Mouse (Mus musculus) gastrocnemius, postnatal 25 days (tissue): ENCODE measurements around the gene Klk1. TPM values are rescaled to one million over a fixed set of nuclear protein-coding genes. Genes with fewer than 3 reads are reported as not detected.

Experiments
- DNase-seq: peaks from one replicate; pipeline ENCODE4 v3.0.0; 2022
- total RNA-seq, 2 experiments: library from RNA; stranded (reverse); gene quantifications; 1 replicate in 1 of 2; 2 replicates in 1 of 2; pipeline ENCODE4 v1.2.3; 2021

The Klk1 gene
- total RNA-seq, 2 experiments from 2014 or later = not detected

DNA sequence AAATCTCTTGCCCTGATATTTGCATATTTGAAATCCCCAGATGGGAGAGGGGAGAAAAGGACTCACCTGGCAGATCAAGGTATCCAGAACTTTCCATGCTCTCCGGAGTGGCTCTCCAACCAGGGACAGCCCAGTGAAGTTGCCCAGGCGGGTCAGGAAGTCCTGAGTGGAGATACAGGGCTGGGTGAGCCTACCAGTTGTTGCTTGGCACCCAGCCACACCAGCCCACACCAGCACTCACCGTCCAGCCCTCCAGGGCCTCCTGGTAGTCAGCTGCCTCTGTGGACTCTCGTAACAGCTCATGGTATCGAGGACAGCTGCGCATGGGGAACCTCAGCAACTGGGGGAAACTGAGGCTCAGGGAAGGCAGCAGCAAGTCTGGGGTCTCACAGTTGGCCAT is 29.8 kb downstream of the Klk1 start:
- no peak for DNase-seq

- no peak for DNase-seq
Measured at GRCm38 (mm10) chr7:44257278-44257677, 32.1 kb downstream of the Klk1 start, which contains the start of gene Acp4. Acp4 (minus strand) TSS chr7:44257378.

DNA sequence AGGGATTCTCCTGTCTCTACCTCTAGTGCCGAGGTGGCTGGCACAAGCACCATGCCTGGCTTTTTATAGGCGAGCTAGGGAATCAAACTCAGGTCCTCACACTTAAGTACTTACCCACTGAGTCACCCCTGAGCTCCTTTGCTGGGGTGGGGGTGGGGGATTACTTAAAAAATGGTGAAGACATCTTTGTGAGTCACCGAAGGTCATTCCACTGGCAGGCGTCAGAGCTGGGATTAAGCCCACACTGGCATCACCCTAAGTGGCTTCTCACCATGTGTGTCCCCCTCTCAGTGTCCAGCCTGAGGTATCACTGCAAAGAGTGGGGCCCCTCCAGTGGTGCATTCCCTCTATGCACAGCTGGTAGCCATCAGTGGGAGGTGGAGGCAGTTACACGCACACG is 35.2 kb downstream of the Klk1 start:
- no peak for DNase-seq

- DNase-seq = no peak
Measured at GRCm38 (mm10) chr7:44261147-44261546, 36.0 kb downstream of the Klk1 start, which contains the start of gene Gm15517. Gm15517 (plus strand) TSS chr7:44261447.

GRCm38 (mm10) chr7:44262791-44263643 is 37.9 kb downstream of the Klk1 start:
- peak; percentile 77 for DNase-seq

- no peak for DNase-seq
Measured at GRCm38 (mm10) chr7:44268117-44268516, 43.0 kb downstream of the Klk1 start.

DNA sequence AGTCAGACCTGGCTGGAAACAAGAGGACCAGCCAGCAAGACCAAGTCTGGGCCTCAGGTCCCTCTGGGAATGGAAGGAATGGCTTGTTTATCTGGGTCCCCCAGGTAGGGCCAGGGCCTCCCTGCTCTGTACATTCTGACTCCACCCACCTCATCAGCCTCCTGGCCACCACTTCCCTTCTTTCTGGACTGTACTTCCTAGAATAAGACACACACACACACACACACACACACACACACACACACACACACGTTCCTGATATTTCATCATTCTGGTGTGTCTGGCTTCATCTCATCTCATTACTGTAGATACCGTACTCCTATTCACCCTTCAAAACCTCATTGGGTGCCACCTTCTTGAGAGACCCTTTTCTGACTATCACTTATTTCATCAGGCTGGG is 44.2 kb downstream of the Klk1 start:
- no peak for DNase-seq

DNA sequence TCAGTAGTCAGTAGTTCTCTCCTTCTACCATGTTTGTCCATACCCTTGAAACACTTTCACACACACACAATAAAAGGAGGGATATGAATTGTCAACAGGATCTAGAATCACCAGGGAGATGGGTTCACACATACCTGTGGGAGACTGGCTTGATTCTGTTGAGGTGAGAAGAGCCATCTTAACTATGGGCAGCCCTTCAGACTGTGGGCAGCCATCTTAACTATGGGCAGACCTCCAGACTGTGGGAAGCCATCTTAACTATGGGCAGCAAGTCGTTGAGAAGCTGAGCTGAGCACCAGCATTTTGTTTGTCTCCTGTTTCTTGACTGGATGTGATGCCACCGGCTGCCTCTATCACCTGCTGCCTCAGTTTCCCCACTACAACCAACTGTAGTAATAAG is 46.1 kb downstream of the Klk1 start:
- no peak for DNase-seq

DNA sequence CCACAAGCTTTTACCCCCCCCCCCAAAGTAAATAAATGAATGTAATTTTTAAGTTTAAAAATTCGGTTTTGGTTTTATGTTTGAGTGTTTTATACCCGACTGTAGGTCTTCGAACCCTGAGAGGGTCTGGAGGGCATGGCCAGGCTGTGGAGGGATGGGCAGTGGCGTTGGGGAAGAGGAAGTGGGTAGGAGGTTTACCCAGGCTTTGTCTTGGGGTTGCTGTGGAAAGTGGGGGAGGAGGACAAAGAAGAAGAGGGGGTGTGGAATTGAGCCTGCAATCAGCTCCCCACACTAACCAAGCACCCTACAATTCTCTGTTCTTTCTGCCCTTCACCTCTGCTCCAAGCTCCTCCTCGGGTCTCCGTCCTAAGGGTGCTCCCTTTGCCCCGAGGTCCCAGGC is 47.4 kb downstream of the Klk1 start:
- no peak for DNase-seq

DNA sequence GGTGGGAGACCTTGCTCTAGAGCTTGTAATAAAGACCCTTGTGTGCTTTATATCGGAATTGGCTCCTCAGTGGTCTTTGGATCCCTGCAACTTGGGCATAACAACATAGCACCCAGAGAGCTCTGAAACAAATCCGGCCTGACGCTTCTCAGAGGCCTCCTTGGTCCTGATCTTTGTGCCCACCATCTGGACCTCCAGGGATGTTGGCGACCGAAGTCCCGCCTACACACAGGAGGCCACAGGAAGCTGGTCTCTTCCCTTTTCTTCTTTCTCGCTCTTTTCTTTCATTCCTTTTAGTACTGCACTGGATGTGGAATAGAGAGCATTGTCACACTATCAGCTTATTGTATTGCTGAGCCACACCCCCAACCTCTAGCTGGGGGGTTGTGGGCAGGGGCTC is 48.3 kb downstream of the Klk1 start:
- DNase-seq = no peak

GRCm38 (mm10) chr7:44274096-44274495 is 48.9 kb downstream of the Klk1 start:
- DNase-seq = no peak

GRCm38 (mm10) chr7:44275546-44275945 is 50.4 kb downstream of the Klk1 start:
- no peak for DNase-seq

DNA sequence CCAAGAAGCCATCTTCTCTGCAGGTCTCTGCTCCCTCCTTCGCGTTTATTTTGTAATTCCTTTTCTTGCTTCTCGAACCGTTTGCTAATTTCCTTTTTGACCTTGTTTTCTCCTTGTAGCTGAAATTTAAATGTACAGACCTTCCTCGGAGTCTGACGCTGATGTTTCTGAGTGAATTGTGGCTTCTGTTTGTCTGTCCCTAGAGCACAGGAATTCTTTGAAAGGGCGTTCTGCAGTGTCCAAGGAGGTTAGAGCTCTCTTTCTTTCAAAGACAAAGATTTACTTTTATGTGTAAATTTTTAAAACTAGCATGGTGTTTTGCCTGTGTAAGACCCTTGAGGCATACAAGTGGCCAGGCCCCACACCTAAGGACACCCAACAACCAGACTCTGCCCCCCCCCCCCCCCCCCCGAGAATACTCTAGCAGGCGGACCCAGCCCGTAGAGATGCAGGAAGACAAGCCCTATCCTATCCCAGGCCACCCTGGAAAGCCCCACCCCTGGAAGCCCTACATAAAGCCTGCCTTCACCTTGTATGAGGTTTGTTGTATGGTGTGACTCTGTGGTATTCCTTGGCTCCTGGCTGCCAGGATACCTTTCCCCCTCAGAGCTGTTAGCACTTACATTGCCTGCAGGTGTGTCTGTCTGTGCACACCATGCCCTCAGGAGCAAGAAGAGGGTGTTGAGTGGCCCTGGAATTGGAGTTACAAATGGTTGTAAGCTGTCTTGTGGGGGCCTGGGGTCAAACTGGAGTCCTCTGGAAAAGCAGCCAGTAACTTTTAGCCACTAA is 51.5 kb downstream of the Klk1 start:
- DNase-seq = no peak

DNA sequence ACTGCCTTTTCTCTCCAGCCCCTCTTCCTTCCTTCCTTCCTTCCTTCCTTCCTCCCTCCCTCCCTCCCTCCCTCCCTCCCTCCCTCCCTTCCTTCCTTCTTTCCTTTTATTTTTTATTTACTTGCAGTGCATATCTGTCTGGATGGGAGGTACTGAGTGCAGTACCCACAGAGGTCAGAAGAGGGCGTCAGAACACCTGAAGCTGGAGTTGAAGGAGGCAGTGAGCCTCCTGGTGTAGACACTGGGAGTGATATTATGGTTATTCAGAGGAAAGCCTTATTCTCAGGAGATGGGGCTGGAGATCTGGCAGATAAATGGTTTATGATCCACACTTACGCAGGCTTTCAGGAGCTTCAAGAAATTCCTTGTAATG is 52.1 kb downstream of the Klk1 start:
- DNase-seq = no peak

Other genes starting within 250 kb of the Klk1 start
- gene Klk1b9, start 249.3 kb upstream of the Klk1 start, total RNA-seq = not detected
- not detected for gene Klk1b11, start 229.5 kb upstream of the Klk1 start, total RNA-seq
- gene Klk1b26, start 213.2 kb upstream of the Klk1 start, total RNA-seq = under 1 TPM; 0.19 to 0.26 TPM
- not detected for gene Klk1b27, start 173.1 kb upstream of the Klk1 start, total RNA-seq
- not detected for gene Klk1b21, start 123.0 kb upstream of the Klk1 start, total RNA-seq
- not detected for gene Klk1b22, start 112.7 kb upstream of the Klk1 start, total RNA-seq
- not detected for gene Klk1b16, start 88.6 kb upstream of the Klk1 start, total RNA-seq
- gene Klk1b24, start 37.1 kb upstream of the Klk1 start, total RNA-seq = not detected
- gene Klk1b3, start 27.2 kb upstream of the Klk1 start, total RNA-seq = not detected
- gene Klk1b4, start 17.9 kb upstream of the Klk1 start, total RNA-seq = not detected
- gene Klk1b5, start 9.4 kb upstream of the Klk1 start, total RNA-seq = not detected
- not detected for gene Gm36864, start 10.8 kb downstream of the Klk1 start, total RNA-seq
- under 1 TPM; 0.36 to 0.43 TPM for gene 1700028J19Rik, start 21.3 kb downstream of the Klk1 start, total RNA-seq
- 1 to 10 TPM; 6.1 to 8.0 TPM for gene 2410002F23Rik, start 21.4 kb downstream of the Klk1 start, total RNA-seq
- not detected for gene Acp4, start 32.0 kb downstream of the Klk1 start, total RNA-seq
- gene Gm15517, start 36.1 kb downstream of the Klk1 start, total RNA-seq = not detected
- gene Clec11a, start 81.5 kb downstream of the Klk1 start, total RNA-seq = 1 to 10 TPM; 1.9 to 2.6 TPM
- under 1 TPM; 0.49 to 0.54 TPM for gene Shank1, start 84.9 kb downstream of the Klk1 start, total RNA-seq
- gene Syt3, start 158.7 kb downstream of the Klk1 start, total RNA-seq = 1 to 10 TPM; 1.1 to 1.8 TPM
- gene 1700008O03Rik, start 160.5 kb downstream of the Klk1 start, total RNA-seq = not detected
- under 1 TPM; 0.24 to 0.43 TPM for gene Lrrc4b, start 203.7 kb downstream of the Klk1 start, total RNA-seq
- gene Aspdh, start 240.0 kb downstream of the Klk1 start, total RNA-seq = not detected
- 10 to 100 TPM; 62.8 to 69.1 TPM for gene Josd2, start 242.6 kb downstream of the Klk1 start, total RNA-seq